Mouse (Mus musculus): Measurements from ENCODE around the gene Abcc3. TPM values are rescaled to one million over a fixed set of nuclear protein-coding genes. Genes with fewer than 3 reads are reported as not detected.

Gene Abcc3
- polyA plus RNA-seq, 1 experiment from 2014 or later = 0.27 TPM

- Histone ChIP-seq H3K4me3 (ENCODE audit: low read depth, low read length) (peak overlapping the region; percentile 64), H3K9me3 (replicated peaks; ENCODE audit: control insufficient read depth, low read length) (no peaks in the 10 kb centered on the region), H3K9ac (ENCODE audit: low read length) (peak overlapping the region; percentile 89), H3K27ac (ENCODE audit: low read depth, low read length) (peak overlapping the region; percentile 100), H3K36me3 (ENCODE audit: control insufficient read depth, insufficient read depth, low read length) (0 out of 2 replicates have a peak, but pooled peaks cover 7% of the 10 kb centered on the region), H3K4me2 (ENCODE audit: low read length) (peak overlapping the region; percentile 76), H3K27me3 (replicated peaks; ENCODE audit: control insufficient read depth, insufficient read depth, low read length) (no peaks in the 10 kb centered on the region), H3K4me1 (ENCODE audit: control insufficient read depth, insufficient read depth, low read length) (peaks cover 23% of the 10 kb centered on the region)
- WGBS = under 1% methylated on average over 10 of the region's 10 CpGs
- peak; percentile 88 for DNase-seq (ENCODE audit: low spot score)
- peak; percentile 22 for ATAC-seq
Measured at GRCm38 (mm10) chr11:94328644-94329025, 64.2 kb downstream of the Abcc3 start.

- H3K4me3 ChIP-seq (ENCODE audit: low read depth, low read length) = peak within 1 kb of the TSS; percentile 64
- H3K4me2 ChIP-seq (ENCODE audit: low read length) = peak within 1 kb of the TSS; percentile 76
- H3K9me3 ChIP-seq (replicated peaks; ENCODE audit: control insufficient read depth, low read length) = no peaks in the 10 kb centered on the region
- WGBS = under 1% methylated on average over 77 of the region's 78 CpGs
- peaks cover 23% of the 10 kb centered on the region for H3K4me1 ChIP-seq (ENCODE audit: control insufficient read depth, insufficient read depth, low read length)
- peak within 1 kb of the TSS; percentile 100 for H3K27ac ChIP-seq (ENCODE audit: low read depth, low read length)
- peak within 1 kb of the TSS; percentile 89 for H3K9ac ChIP-seq (ENCODE audit: low read length)
- H3K36me3 ChIP-seq (ENCODE audit: control insufficient read depth, insufficient read depth, low read length) = 0 out of 2 replicates have a peak, but pooled peaks cover 5% of the 10 kb centered on the region
- ATAC-seq (peak; percentile 84), DNase-seq (ENCODE audit: low spot score) (peak; percentile 96)
- no peaks in the 10 kb centered on the region for H3K27me3 ChIP-seq (replicated peaks; ENCODE audit: control insufficient read depth, insufficient read depth, low read length)
Measured at GRCm38 (mm10) chr11:94327693-94328643, 64.8 kb downstream of the Abcc3 start, which contains the start of gene Ankrd40. TSS of gene Ankrd40 (plus strand) at chr11:94328001.

DNA sequence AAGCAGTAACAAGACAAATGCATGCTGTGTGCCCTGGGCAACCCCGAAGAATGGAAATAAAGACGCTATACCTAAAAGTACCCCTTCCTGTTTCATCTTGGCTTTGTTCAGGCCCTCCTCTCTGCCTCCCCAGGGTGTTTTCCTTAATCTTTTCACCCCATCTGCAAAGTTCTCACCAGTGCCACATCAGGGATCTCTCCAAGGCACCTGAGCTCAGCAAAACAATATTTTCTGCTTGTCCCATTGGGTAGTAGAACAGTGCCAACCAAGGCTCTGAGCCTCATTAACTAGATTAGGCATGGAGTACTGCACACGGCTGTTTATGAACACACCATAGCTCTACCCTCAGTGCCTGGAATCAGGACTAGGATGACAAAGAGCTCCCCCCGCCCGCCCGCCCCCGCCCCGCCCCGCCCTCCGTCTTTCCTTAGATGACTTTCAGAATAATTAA is 65.8 kb downstream of the Abcc3 start:
- 2% methylated on average over 10 of the region's 10 CpGs for WGBS
- no peaks in the 10 kb centered on the region for H3K27me3 ChIP-seq (replicated peaks; ENCODE audit: control insufficient read depth, insufficient read depth, low read length)
- H3K27ac ChIP-seq (ENCODE audit: low read depth, low read length) = peak overlapping the region; percentile 100
- ATAC-seq (peak; percentile 83), DNase-seq (ENCODE audit: low spot score) (peak; percentile 88)
- H3K9me3 ChIP-seq (replicated peaks; ENCODE audit: control insufficient read depth, low read length) = no peaks in the 10 kb centered on the region
- H3K4me1 ChIP-seq (ENCODE audit: control insufficient read depth, insufficient read depth, low read length) = peaks cover 28% of the 10 kb centered on the region
- peak overlapping the region; percentile 89 for H3K9ac ChIP-seq (ENCODE audit: low read length)
- peak overlapping the region; percentile 64 for H3K4me3 ChIP-seq (ENCODE audit: low read depth, low read length)
- H3K4me2 ChIP-seq (ENCODE audit: low read length) = peak overlapping the region; percentile 76
- H3K36me3 ChIP-seq (ENCODE audit: control insufficient read depth, insufficient read depth, low read length) = 0 out of 2 replicates have a peak, but pooled peaks cover 4% of the 10 kb centered on the region

GRCm38 (mm10) chr11:94324618-94325017 is 68.2 kb downstream of the Abcc3 start:
- Histone ChIP-seq H3K27me3 (replicated peaks; ENCODE audit: control insufficient read depth, insufficient read depth, low read length) (no peaks in the 10 kb centered on the region), H3K36me3 (ENCODE audit: control insufficient read depth, insufficient read depth, low read length) (0 out of 2 replicates have a peak, but pooled peaks cover 1% of the 10 kb centered on the region), H3K27ac (ENCODE audit: low read depth, low read length) (no peak overlapping the region), H3K4me2 (ENCODE audit: low read length) (no peak overlapping the region), H3K4me3 (ENCODE audit: low read depth, low read length) (no peak overlapping the region), H3K4me1 (ENCODE audit: control insufficient read depth, insufficient read depth, low read length) (peaks cover 24% of the 10 kb centered on the region), H3K9me3 (replicated peaks; ENCODE audit: control insufficient read depth, low read length) (no peaks in the 10 kb centered on the region), H3K9ac (ENCODE audit: low read length) (no peak overlapping the region)
- DNase-seq (ENCODE audit: low spot score) (no peak), ATAC-seq (no peak)
- 91% methylated on average over 5 of the region's 5 CpGs for WGBS

GRCm38 (mm10) chr11:94323271-94323925 is 69.4 kb downstream of the Abcc3 start:
- no peak overlapping the region for H3K4me2 ChIP-seq (ENCODE audit: low read length)
- no peak overlapping the region for H3K27ac ChIP-seq (ENCODE audit: low read depth, low read length)
- H3K4me1 ChIP-seq (ENCODE audit: control insufficient read depth, insufficient read depth, low read length) = peaks cover 22% of the 10 kb centered on the region
- no peak overlapping the region for H3K4me3 ChIP-seq (ENCODE audit: low read depth, low read length)
- H3K9ac ChIP-seq (ENCODE audit: low read length) = no peak overlapping the region
- ATAC-seq = no peak
- no peaks in the 10 kb centered on the region for H3K27me3 ChIP-seq (replicated peaks; ENCODE audit: control insufficient read depth, insufficient read depth, low read length)
- DNase-seq (ENCODE audit: low spot score) = no peak
- H3K36me3 ChIP-seq (ENCODE audit: control insufficient read depth, insufficient read depth, low read length) = 0 out of 2 replicates have a peak, but pooled peaks cover 2% of the 10 kb centered on the region
- WGBS = 40% methylated on average over 5 of the region's 5 CpGs
- no peaks in the 10 kb centered on the region for H3K9me3 ChIP-seq (replicated peaks; ENCODE audit: control insufficient read depth, low read length)

DNA sequence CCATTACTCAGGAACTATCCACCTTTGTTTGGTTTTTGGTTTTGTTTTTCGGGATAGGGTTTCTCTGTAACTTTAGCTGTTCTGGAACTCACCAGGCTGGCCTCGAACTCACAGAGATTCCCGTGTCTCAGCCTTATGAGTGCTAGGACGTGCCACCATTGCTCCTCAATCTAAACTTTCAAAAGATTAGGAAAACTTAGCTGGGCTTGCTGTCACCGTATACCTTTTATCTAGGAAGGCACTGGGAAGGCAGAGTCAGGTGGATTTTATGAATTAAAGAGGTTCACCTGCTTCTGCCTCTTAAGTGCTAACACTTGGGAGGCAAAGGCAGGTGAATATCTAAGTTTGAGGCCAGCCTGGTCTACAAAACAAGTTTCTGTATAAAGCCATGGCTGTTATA is 70.2 kb downstream of the Abcc3 start:
- no peak for ATAC-seq
- 0 out of 2 replicates have a peak, but pooled peaks cover 2% of the 10 kb centered on the region for H3K36me3 ChIP-seq (ENCODE audit: control insufficient read depth, insufficient read depth, low read length)
- H3K9ac ChIP-seq (ENCODE audit: low read length) = peak overlapping the region; percentile 99
- WGBS = 29% methylated on average over 5 of the region's 5 CpGs
- DNase-seq (ENCODE audit: low spot score) = no peak
- no peaks in the 10 kb centered on the region for H3K9me3 ChIP-seq (replicated peaks; ENCODE audit: control insufficient read depth, low read length)
- H3K4me1 ChIP-seq (ENCODE audit: control insufficient read depth, insufficient read depth, low read length) = peaks cover 23% of the 10 kb centered on the region
- peak overlapping the region; percentile 93 for H3K4me3 ChIP-seq (ENCODE audit: low read depth, low read length)
- H3K27ac ChIP-seq (ENCODE audit: low read depth, low read length) = peak overlapping the region; percentile 94
- H3K27me3 ChIP-seq (replicated peaks; ENCODE audit: control insufficient read depth, insufficient read depth, low read length) = no peaks in the 10 kb centered on the region
- H3K4me2 ChIP-seq (ENCODE audit: low read length) = peak overlapping the region; percentile 86

- ATAC-seq (peak; percentile 94), DNase-seq (ENCODE audit: low spot score) (peak; percentile 95)
- Histone ChIP-seq H3K4me1 (ENCODE audit: control insufficient read depth, insufficient read depth, low read length) (peaks cover 29% of the 10 kb centered on the region), H3K9ac (ENCODE audit: low read length) (peak within 1 kb of the TSS; percentile 99), H3K36me3 (ENCODE audit: control insufficient read depth, insufficient read depth, low read length) (0 out of 2 replicates have a peak, but pooled peaks cover 3% of the 10 kb centered on the region), H3K27me3 (replicated peaks; ENCODE audit: control insufficient read depth, insufficient read depth, low read length) (no peaks in the 10 kb centered on the region), H3K9me3 (replicated peaks; ENCODE audit: control insufficient read depth, low read length) (no peaks in the 10 kb centered on the region), H3K27ac (ENCODE audit: low read depth, low read length) (peak within 1 kb of the TSS; percentile 94), H3K4me3 (ENCODE audit: low read depth, low read length) (peak within 1 kb of the TSS; percentile 93), H3K4me2 (ENCODE audit: low read length) (peak within 1 kb of the TSS; percentile 86)
- WGBS = 2% methylated on average over 31 of the region's 36 CpGs
Measured at GRCm38 (mm10) chr11:94321931-94322400, 70.8 kb downstream of the Abcc3 start, which contains the start of gene Luc7l3. TSS of gene Luc7l3 (minus strand) at chr11:94321988.

Data from forebrain, embryonic 14.5 days (tissue).